Mouse (Mus musculus) G1E (cell line): ENCODE results near the gene Pms2.

Source experiments
- CTCF ChIP-seq: IDR thresholded peaks from 2 replicates; pipeline ENCODE4 v1.5.1; 2012; ENCODE audit warnings: low read depth, low read length, inconsistent platforms, mixed read lengths
- GATA1 ChIP-seq: IDR thresholded peaks from 2 replicates; pipeline ENCODE4 v1.6.1; 2012; ENCODE audit warnings: borderline replicate concordance, low read length, inconsistent platforms, mixed read lengths
- GATA2 ChIP-seq: IDR thresholded peaks from 2 replicates; pipeline ENCODE4 v1.6.1; 2012; ENCODE audit warnings: low read depth, low read length, inconsistent platforms, borderline replicate concordance

DNA sequence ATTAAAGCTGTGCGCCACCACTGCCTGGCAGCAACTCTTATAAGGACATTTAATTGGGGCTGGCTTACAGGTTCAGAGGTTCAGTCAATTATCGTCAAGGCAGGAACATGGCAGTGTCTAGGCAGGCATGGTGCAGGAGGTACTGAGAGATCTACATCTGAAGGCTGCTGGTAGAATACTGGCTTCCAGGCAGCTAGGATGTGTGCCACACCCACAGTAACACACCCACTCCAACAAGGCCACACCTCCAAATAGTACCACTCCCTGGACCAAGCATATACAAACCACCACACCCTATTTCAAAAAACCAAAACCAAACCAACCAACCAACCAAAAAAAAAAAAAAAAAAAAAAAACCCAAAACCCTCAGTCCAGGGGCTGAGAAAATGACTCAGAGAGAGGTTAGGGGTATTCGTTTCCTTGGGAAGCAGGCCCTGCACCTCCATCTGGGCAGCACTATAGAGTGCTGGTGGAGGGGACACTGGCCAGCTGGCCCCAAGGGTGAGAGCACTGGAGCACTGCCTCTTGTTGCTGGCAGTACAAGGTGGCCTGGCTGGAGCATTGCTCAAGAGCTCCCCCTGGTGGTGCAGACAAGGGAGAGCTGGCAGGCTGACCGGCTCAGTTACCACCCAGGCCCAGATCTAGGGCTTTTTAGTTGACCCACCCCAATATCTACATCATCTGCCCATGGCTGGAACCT is 65.3 kb downstream of the Pms2 start:
- peak; percentile 98 for TF ChIP-seq CTCF
- no peak for TF ChIP-seq GATA2
- no peak for TF ChIP-seq GATA1
